Mouse (Mus musculus): ENCODE data around the gene Fam189a1.

- no peak for TF ChIP-seq POLR2A (IDR thresholded peaks at IDR 0.05; ENCODE audit: low read depth, low read length)
- TF ChIP-seq CTCF (conservative IDR thresholded peaks at IDR 0.05; ENCODE audit: insufficient read depth, insufficient read length, low read depth, low read length) = peak; percentile 91
Observed at GRCm38 (mm10) chr7:64741333-64742307, 414.8 kb downstream of the Fam189a1 start.

Data from kidney, adult 2 months (tissue).